Mouse (Mus musculus): ENCODE measurements around the gene Notch3.

DNA sequence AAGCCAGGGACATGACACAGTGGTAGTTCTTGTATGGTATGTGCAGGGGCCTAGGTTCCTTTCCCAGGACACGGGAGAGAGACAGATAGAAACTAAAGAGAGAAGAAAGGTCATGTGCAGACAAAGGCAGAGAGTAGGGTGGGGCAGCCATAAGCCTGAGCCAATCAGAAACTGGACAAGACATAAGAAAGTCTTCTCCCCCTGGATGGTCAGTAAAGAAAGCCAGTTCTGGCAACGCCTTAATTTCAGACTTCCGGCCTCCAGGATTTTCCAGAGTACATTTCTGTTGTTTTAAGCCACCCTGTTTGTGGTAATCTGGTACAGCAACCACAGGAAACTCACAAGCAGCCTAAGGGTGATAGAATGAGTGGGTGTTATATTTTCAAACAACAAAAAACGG, 5.8 kb downstream of the Notch3 start:
- TF ChIP-seq CTCF (conservative IDR thresholded peaks at IDR 0.05; ENCODE audit: low read length) (no peak), POU5F1 (IDR thresholded peaks at IDR 0.05; ENCODE audit: borderline replicate concordance, low read length) (no peak)
